Mouse (Mus musculus) spleen, adult 18-20 months (tissue): ENCODE results near the gene Kcna2.

Source experiments
- DNase-seq, 2 experiments: peaks; one replicate each; pipeline ENCODE4 v3.0.0; 2022; ENCODE audit warnings: mixed read lengths in 2 of 2

The Kcna2 gene

GRCm38 (mm10) chr3:107100811-107101455 lies at the start of gene Kcna2:
Kcna2 (plus strand) TSS chr3:107101146.
- DNase-seq: no peak

DNA sequence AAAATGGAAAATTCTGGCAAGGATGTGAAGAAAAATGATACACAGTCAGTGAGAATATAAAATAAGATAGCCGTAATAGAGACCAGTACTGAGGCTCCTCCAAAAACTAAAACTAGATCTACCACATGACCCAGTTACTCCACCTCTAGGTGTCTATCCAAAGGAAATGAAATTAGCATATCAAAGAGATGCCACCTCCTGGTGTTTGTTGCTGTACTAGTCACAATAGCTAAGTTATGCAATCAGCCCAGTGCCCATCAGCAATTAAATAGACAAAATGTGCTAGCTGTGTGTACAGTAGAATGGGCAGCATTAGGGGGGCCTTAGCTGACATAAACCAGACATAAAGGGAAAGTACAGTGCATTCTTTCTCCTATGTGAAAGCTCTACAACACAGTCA lies 39.5 kb upstream of the Kcna2 start:
- DNase-seq: no peak

GRCm38 (mm10) chr3:107062771-107063170 lies 38.2 kb upstream of the Kcna2 start:
- DNase-seq: no peak

- DNase-seq: no peak
These were observed 35.3 kb upstream of the Kcna2 start for GRCm38 (mm10) chr3:107065510-107066095.

- DNase-seq: no peak
These were observed 34.6 kb upstream of the Kcna2 start for GRCm38 (mm10) chr3:107066165-107066850.

DNA sequence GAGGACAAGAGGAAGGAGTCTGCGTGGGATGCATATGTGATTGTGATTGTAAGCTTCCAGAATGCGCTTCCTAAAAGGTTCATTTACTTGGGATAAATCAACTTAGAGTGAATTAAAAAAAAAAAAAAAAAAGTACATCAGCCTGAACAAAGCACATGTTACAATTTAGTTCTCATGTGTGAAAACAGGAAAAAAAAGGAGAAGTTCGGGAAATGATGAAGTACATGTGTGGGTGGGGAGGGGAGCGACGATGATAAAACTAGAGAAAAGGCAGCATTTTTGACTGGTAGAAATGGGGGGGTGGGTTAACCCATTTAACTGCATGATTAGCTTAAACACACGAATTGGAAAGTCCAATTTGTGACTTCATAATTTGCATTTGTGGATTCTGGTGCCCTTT lies 33.7 kb upstream of the Kcna2 start:
- DNase-seq: no peak

DNA sequence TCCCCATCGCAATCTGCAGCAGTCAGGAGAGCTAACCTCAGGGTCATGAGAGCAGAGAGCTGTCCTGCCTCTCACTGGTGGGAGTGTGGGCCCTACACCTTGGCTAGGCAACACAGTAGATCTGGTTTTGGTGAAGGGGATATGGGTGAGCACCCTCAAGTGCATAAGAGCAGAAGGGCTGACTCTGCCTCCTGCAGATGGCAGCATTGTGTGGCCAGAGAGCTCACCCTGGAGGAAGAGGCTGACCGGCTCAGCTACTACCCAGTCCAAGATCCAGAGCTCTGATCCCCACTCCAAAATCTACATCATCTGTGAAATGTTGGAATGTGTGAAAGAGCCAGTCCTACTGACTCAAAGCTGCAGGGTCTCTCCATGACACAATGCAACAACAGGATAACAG lies 27.1 kb upstream of the Kcna2 start:
- no peak for DNase-seq

- DNase-seq: no peak
These were observed 25.2 kb upstream of the Kcna2 start for GRCm38 (mm10) chr3:107075705-107076104.

DNA sequence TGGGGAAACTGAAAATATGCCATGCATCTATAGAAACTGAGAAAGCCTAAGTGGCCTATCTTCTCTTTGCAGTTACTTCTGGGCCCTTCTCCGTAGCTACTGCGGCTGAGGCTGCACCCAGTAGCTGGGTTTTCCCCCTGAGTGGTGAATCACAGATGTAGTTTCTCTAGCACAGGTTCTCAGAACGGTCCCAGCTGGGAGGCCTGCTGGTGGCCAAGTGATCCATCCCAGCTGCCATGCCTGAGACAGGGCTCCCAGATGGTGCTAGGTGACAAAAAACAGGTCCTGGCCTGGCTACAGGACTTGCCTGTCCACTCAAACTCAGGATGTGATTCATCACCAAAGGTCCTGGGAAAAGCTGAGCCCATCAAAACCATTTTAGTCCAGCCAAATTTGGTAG lies 24.3 kb upstream of the Kcna2 start:
- peak in 1 of 2 experiments; percentile 26 for DNase-seq

DNA sequence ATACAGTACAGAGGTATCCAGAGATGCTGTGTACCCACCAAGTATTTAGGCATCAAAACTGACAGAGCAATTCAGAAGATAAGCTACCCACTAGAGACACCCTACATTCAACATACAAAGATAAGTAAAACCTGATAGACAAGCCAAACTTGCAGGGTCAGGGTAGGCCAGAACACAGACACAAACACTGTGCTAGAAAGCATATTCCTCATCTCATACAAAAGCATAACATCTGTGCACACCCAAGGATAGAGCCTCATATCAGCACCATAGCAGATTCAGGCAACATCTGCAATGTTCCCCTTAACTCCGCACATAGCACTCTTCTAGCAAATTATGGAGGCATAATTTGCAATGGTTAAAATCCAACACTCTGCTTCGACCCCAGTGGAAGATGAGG lies 23.8 kb upstream of the Kcna2 start:
- no peak for DNase-seq

- no peak for DNase-seq
These were observed 20.1 kb upstream of the Kcna2 start for GRCm38 (mm10) chr3:107080803-107081202.

GRCm38 (mm10) chr3:107081227-107081626 lies 19.7 kb upstream of the Kcna2 start:
- DNase-seq: no peak

DNA sequence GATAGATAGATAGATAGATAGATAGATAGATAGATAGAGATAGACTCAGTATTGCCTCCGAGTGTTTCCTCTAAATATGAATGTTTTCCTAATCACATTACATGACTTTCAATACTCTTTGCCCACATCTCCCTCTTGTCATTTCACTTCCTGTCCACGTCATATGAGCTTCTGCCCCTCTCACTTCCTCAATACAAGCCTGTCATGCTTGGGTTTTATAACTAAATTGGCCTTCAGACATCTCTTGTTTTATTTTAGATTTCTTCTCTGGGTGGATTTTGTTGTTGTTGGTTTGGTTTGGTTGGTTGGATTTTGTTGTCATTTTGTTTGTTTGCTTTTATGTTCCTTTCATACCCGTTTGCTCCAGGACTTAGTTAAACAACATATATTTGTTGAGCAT lies 16.4 kb upstream of the Kcna2 start:
- DNase-seq: no peak

GRCm38 (mm10) chr3:107087410-107087809 lies 13.5 kb upstream of the Kcna2 start:
- DNase-seq: no peak

DNA sequence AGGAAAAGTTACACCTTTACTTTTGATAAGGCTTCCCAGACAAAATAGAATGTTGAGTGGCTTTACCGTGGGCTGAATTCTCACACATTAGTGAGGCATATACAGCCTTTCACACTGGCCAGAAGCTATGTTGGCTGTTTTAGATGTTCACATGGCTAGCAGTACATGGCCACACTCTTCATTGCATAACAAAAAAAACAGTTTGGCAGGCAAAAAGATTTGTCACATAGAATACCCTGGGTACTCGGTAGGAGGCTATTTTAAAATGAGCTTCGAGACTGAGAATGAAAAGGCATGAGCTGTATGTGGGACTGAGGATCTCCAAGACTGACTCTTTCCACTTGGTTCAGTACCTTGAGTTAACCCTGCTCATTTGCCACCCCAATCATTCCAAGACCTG lies 12.1 kb upstream of the Kcna2 start:
- DNase-seq: no peak

GRCm38 (mm10) chr3:107089475-107089874 lies 11.5 kb upstream of the Kcna2 start:
- DNase-seq: no peak

- no peak for DNase-seq
These were observed 10.9 kb upstream of the Kcna2 start for GRCm38 (mm10) chr3:107090001-107090400.

DNA sequence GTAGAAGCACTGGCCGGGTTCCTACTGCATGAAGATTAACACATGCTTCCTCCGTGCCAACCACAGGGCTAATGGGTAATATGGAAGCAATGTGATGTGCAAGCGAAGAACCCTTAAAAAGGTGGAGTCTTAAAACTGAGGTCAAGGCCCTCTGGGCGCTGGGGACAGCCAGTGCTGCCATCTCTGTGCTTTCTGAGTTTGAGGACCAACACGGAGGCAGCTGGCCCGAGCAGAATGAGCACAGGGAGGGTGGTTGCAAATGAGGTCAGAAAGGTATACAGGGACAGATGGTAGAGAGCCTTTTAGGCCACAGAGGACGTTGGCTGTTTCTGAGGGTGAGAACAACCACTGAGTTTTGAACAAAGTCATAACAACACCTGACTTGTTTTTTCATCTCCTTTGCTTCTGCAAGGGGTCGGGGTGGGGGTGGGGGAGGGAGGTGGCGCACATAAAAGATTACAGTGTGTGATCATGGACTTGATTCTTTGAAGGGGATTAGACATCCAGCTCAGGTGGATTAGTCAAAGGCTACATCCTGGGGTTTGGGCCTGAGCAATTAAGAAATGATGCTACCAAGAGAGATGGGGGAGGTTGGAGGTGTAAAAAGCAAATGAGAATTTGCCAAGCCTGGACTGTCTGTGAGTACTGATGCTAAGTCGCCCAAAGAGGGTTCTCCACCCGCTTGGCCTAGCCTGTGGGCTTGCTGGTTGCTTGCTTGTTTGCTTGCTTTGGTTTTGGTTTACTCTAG lies 10.4 kb upstream of the Kcna2 start:
- no peak for DNase-seq

DNA sequence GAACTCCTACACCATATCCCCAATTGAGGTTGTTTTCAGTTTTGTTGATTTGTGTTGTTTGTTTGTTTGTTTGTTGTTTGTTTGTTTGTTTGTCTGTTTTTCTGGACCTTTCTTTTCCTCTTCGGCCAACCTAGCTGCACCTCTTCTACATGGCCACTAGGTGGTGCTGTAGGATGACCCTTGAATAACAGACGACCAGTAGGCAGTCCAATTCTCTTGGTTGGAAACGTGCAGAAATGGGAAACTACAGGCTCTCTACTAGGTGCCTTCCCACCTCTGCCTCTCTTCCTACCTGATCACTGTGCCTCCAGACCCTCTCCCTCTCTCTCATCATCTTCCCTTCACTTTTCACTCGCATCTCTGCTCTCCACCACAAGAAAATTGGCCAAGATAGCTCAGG lies 6.9 kb upstream of the Kcna2 start:
- DNase-seq: peak in 1 of 2 experiments; percentile 37

GRCm38 (mm10) chr3:107096269-107096731 lies 4.6 kb upstream of the Kcna2 start:
- no peak for DNase-seq

- no peak for DNase-seq
These were observed 1.1 kb upstream of the Kcna2 start for GRCm38 (mm10) chr3:107099866-107100265.

GRCm38 (mm10) chr3:107101456-107101786 lies 475 bp downstream of the Kcna2 start:
- no peak for DNase-seq

GRCm38 (mm10) chr3:107101787-107102651 lies 1.1 kb downstream of the Kcna2 start:
- no peak for DNase-seq
